Comparison of ENCODE assay signal across 22 mouse cellular contexts in genomic region chr10:106815447-106815846, GRCm38 (mm10).
A peak's percentile ranks its signal among the peaks of the same experiment; 100 is the strongest.
DNase-seq lines count a peak whose midpoint lies in the region; ATAC-seq and TF ChIP-seq lines count a peak whose summit lies in the region.
"Had no signal": no experiment of that assay in that cellular context is flagged by ENCODE, and none has a peak within 500 bp of the region (broad histone marks: within the 10 kb centered on the region; RNA-seq: fewer than 3 reads in every experiment).

No protein-coding gene starts in this region.

- no peak overlapping the region for H3K4me2 ChIP-seq in forebrain, embryonic 14.5 days (ENCODE audit: low read length)
- H3K4me2 ChIP-seq in forebrain, embryonic 12.5 days = no peak overlapping the region
- no peak overlapping the region for H3K4me2 ChIP-seq in liver, embryonic 12.5 days

- no peak overlapping the region for H3K4me3 ChIP-seq in forebrain, embryonic 14.5 days (ENCODE audit: low read depth, low read length)
- H3K4me3 ChIP-seq in forebrain, embryonic 12.5 days (replicated peaks) = no peak overlapping the region
- H3K4me3 ChIP-seq in layer of hippocampus, adult 2 months = no peak overlapping the region
- H3K4me3 ChIP-seq in liver, embryonic 12.5 days = no peak overlapping the region
- H3K4me3 ChIP-seq: embryonic facial prominence, embryonic 10.5 days; heart, embryonic 10.5 days had no signal

- no peaks in the 10 kb centered on the region for H3K36me3 ChIP-seq in forebrain, embryonic 14.5 days (ENCODE audit: control insufficient read depth, insufficient read depth, low read length)
- H3K36me3 ChIP-seq in forebrain, embryonic 12.5 days (replicated peaks) = no peaks in the 10 kb centered on the region
- no peaks in the 10 kb centered on the region for H3K36me3 ChIP-seq in liver, embryonic 12.5 days
- H3K36me3 ChIP-seq: embryonic facial prominence, embryonic 10.5 days; heart, embryonic 10.5 days had no signal

- ATAC-seq in forebrain, embryonic 14.5 days = no peak
- ATAC-seq in forebrain, embryonic 12.5 days (ENCODE audit: low FRiP score) = no peak
- no peak for ATAC-seq in liver, embryonic 12.5 days
- ATAC-seq: activated CD4-positive, CD25-positive, alpha-beta regulatory T cell, adult 4 months; hindbrain, embryonic 16.5 days; inflammation-experienced regulatory T-cells, adult 6 months; intestine, postnatal 0 days; Patski had no signal

- no peak overlapping the region for H3K9ac ChIP-seq in forebrain, embryonic 14.5 days (ENCODE audit: low read length)
- H3K9ac ChIP-seq in forebrain, embryonic 12.5 days = no peak overlapping the region
- no peak overlapping the region for H3K9ac ChIP-seq in liver, embryonic 12.5 days

- DNase-seq in forebrain, embryonic 14.5 days (ENCODE audit: low spot score) = peak; percentile 13
- no peak for DNase-seq in layer of hippocampus, adult 2 months (ENCODE audit: low spot score in 2 of 2)
- no peak for DNase-seq in layer of hippocampus, adult 9-11 months
- DNase-seq in right cerebral cortex, adult 18-20 months = peak; percentile 8
- no peak for DNase-seq in right cerebral cortex, adult 2 months (ENCODE audit: low spot score in 2 of 2)
- DNase-seq in telencephalon, adult 2 months (ENCODE audit: low read depth, low spot score) = peak; percentile 61
- DNase-seq: adrenal gland, postnatal 14 days; cerebellum, adult 2 months; cerebellum, postnatal 10 days; heart, adult 18-20 months; heart, postnatal 10 days; heart, postnatal 4 days had no signal

- no peaks in the 10 kb centered on the region for H3K4me1 ChIP-seq in forebrain, embryonic 14.5 days (ENCODE audit: control insufficient read depth, insufficient read depth, low read length)
- no peaks in the 10 kb centered on the region for H3K4me1 ChIP-seq in forebrain, embryonic 12.5 days
- H3K4me1 ChIP-seq in liver, embryonic 12.5 days = no peaks in the 10 kb centered on the region
- H3K4me1 ChIP-seq: embryonic facial prominence, embryonic 10.5 days; heart, embryonic 10.5 days had no signal

- WGBS in forebrain, embryonic 14.5 days = 74% methylated on average over 2 of the region's 2 CpGs
- WGBS in forebrain, embryonic 12.5 days = 78% methylated on average over 2 of the region's 2 CpGs
- WGBS in liver, embryonic 12.5 days (ENCODE audit: insufficient replicate concordance) = 58% methylated on average over 2 of the region's 2 CpGs

- TF ChIP-seq CTCF in layer of hippocampus, adult 2 months (conservative IDR thresholded peaks at IDR 0.05) = no peak

- no peaks in the 10 kb centered on the region for H3K9me3 ChIP-seq in forebrain, embryonic 14.5 days (replicated peaks; ENCODE audit: control insufficient read depth, low read length)
- no peaks in the 10 kb centered on the region for H3K9me3 ChIP-seq in forebrain, embryonic 12.5 days
- no peaks in the 10 kb centered on the region for H3K9me3 ChIP-seq in liver, embryonic 12.5 days (replicated peaks)
- H3K9me3 ChIP-seq: embryonic facial prominence, embryonic 10.5 days; heart, embryonic 10.5 days had no signal

- H3K27me3 ChIP-seq in forebrain, embryonic 14.5 days (replicated peaks; ENCODE audit: control insufficient read depth, insufficient read depth, low read length) = no peaks in the 10 kb centered on the region
- H3K27me3 ChIP-seq in forebrain, embryonic 12.5 days = no peaks in the 10 kb centered on the region
- H3K27me3 ChIP-seq in liver, embryonic 12.5 days (replicated peaks) = no peaks in the 10 kb centered on the region
- H3K27me3 ChIP-seq: CH12.LX had no signal

- H3K27ac ChIP-seq in forebrain, embryonic 14.5 days (ENCODE audit: low read depth, low read length) = no peak overlapping the region
- no peak overlapping the region for H3K27ac ChIP-seq in forebrain, embryonic 12.5 days
- peak overlapping the region; percentile 49 for H3K27ac ChIP-seq in layer of hippocampus, adult 2 months
- H3K27ac ChIP-seq in liver, embryonic 12.5 days = no peak overlapping the region
- H3K27ac ChIP-seq: embryonic facial prominence, embryonic 10.5 days; heart, embryonic 10.5 days had no signal

Comparison
In these comparisons a context has a peak if more than half of its experiments do, and no peak if none do; other contexts are left out.
1. DNase-seq: peak in forebrain, embryonic 14.5 days (single experiment), right cerebral cortex, adult 18-20 months (single experiment) and telencephalon, adult 2 months (single experiment); none in layer of hippocampus, adult 2 months (0 of 2), layer of hippocampus, adult 9-11 months (single experiment) and right cerebral cortex, adult 2 months (0 of 2).